Mouse (Mus musculus): Measurements from ENCODE around the gene Prss38.

GRCm38 (mm10) chr11:59389617-59390016 is 14.2 kb upstream of the Prss38 start:
- TF ChIP-seq CTCF (IDR thresholded peaks at IDR 0.05; ENCODE audit: borderline replicate concordance, control insufficient read depth, extremely low read depth, insufficient read depth, low read length, poor library complexity), result no peak
- TF ChIP-seq POLR2A (IDR thresholded peaks at IDR 0.05; ENCODE audit: control insufficient read depth, extremely low read depth, insufficient read depth, low read length, poor library complexity), result no peak
